Mouse (Mus musculus): ENCODE results near the gene Chsy1. TPM values are rescaled to one million over a fixed set of nuclear protein-coding genes. Genes with fewer than 3 reads are reported as not detected.

The Chsy1 gene
- polyA plus RNA-seq, 1 experiment = 17.2 TPM

GRCm38 (mm10) chr7:66199391-66199831 lies 90.1 kb downstream of the Chsy1 start:
- no peak for TF ChIP-seq E2F4 (IDR thresholded peaks at IDR 0.05; ENCODE audit: insufficient read depth)
- no peak for TF ChIP-seq SRF (IDR thresholded peaks at IDR 0.05; ENCODE audit: control insufficient read depth, insufficient read length, low read depth)
- TF ChIP-seq MYOD1 (IDR thresholded peaks at IDR 0.05; ENCODE audit: control insufficient read depth in 1 of 3, insufficient read length in 2 of 3, low read depth in 2 of 3) = peak in 2 of 3 experiments; percentile 78 to 85
- TF ChIP-seq MAX (IDR thresholded peaks at IDR 0.05; ENCODE audit: low read depth) = no peak
- TF ChIP-seq CEBPB (IDR thresholded peaks at IDR 0.05; ENCODE audit: insufficient read depth, poor library complexity, severe bottlenecking) = no peak
- TF ChIP-seq TCF12 (IDR thresholded peaks at IDR 0.05; ENCODE audit: insufficient read depth, poor library complexity, severe bottlenecking) = no peak
- TF ChIP-seq POLR2AphosphoS2 (IDR thresholded peaks at IDR 0.05; ENCODE audit: insufficient read length, low read depth) = peak; percentile 52
- TF ChIP-seq POLR2A (IDR thresholded peaks at IDR 0.05; ENCODE audit: insufficient read length, low read depth) = peak; percentile 70
- no peak for TF ChIP-seq REST (IDR thresholded peaks at IDR 0.05; ENCODE audit: insufficient read depth, insufficient read length)
- TF ChIP-seq TCF3 (IDR thresholded peaks at IDR 0.05; ENCODE audit: insufficient read length, low read depth) = no peak
- TF ChIP-seq USF1 (IDR thresholded peaks at IDR 0.05; ENCODE audit: low read depth) = no peak
- peak in 2 of 3 experiments; percentile 45 to 73 for TF ChIP-seq MYOG (IDR thresholded peaks at IDR 0.05; ENCODE audit: control insufficient read depth in 1 of 3, insufficient read depth in 1 of 3, insufficient read length in 2 of 3, low read depth in 2 of 3)
- no peaks in the 10 kb centered on the region for H3K79me2 ChIP-seq (ENCODE audit: control insufficient read depth, insufficient read depth)
- peak overlapping the region; percentile 76 for H3K4me2 ChIP-seq (ENCODE audit: low read depth)
- no peak overlapping the region for H3ac ChIP-seq (ENCODE audit: control insufficient read depth, insufficient read length)
- no peak overlapping the region for H3K4me3 ChIP-seq
- H3K36me3 ChIP-seq (ENCODE audit: control insufficient read depth, insufficient read depth) = no peaks in the 10 kb centered on the region
- no peaks in the 10 kb centered on the region for H3K27me3 ChIP-seq (ENCODE audit: control insufficient read depth, insufficient read depth, insufficient read length)

- Histone ChIP-seq H3ac (ENCODE audit: control insufficient read depth, insufficient read length) (no peak overlapping the region), H3K4me2 (ENCODE audit: low read depth) (no peak overlapping the region), H3K79me2 (ENCODE audit: control insufficient read depth, insufficient read depth) (no peaks in the 10 kb centered on the region), H3K27me3 (ENCODE audit: control insufficient read depth, insufficient read depth, insufficient read length) (no peaks in the 10 kb centered on the region), H3K4me3 (no peak overlapping the region), H3K36me3 (ENCODE audit: control insufficient read depth, insufficient read depth) (no peaks in the 10 kb centered on the region)
- TF ChIP-seq POLR2A (IDR thresholded peaks at IDR 0.05; ENCODE audit: insufficient read length, low read depth) (no peak), CEBPB (IDR thresholded peaks at IDR 0.05; ENCODE audit: insufficient read depth, poor library complexity, severe bottlenecking) (no peak), E2F4 (IDR thresholded peaks at IDR 0.05; ENCODE audit: insufficient read depth) (no peak), USF1 (IDR thresholded peaks at IDR 0.05; ENCODE audit: low read depth) (no peak), MAX (IDR thresholded peaks at IDR 0.05; ENCODE audit: low read depth) (no peak), REST (IDR thresholded peaks at IDR 0.05; ENCODE audit: insufficient read depth, insufficient read length) (no peak), TCF3 (IDR thresholded peaks at IDR 0.05; ENCODE audit: insufficient read length, low read depth) (no peak)
Measured at GRCm38 (mm10) chr7:66200383-66200782, 91.1 kb downstream of the Chsy1 start.

- no peaks in the 10 kb centered on the region for H3K36me3 ChIP-seq (ENCODE audit: control insufficient read depth, insufficient read depth)
- no peak overlapping the region for H3ac ChIP-seq (ENCODE audit: control insufficient read depth, insufficient read length)
- H3K4me3 ChIP-seq = no peak overlapping the region
- no peaks in the 10 kb centered on the region for H3K79me2 ChIP-seq (ENCODE audit: control insufficient read depth, insufficient read depth)
- no peaks in the 10 kb centered on the region for H3K27me3 ChIP-seq (ENCODE audit: control insufficient read depth, insufficient read depth, insufficient read length)
- TF ChIP-seq POLR2AphosphoS2 (IDR thresholded peaks at IDR 0.05; ENCODE audit: insufficient read length, low read depth) (no peak), SRF (IDR thresholded peaks at IDR 0.05; ENCODE audit: control insufficient read depth, insufficient read length, low read depth) (no peak), TCF12 (IDR thresholded peaks at IDR 0.05; ENCODE audit: insufficient read depth, poor library complexity, severe bottlenecking) (no peak)
- no peak overlapping the region for H3K4me2 ChIP-seq (ENCODE audit: low read depth)
Measured at GRCm38 (mm10) chr7:66200791-66201450, 91.6 kb downstream of the Chsy1 start.

- H3K4me2 ChIP-seq (ENCODE audit: low read depth) = no peak overlapping the region
- H3ac ChIP-seq (ENCODE audit: control insufficient read depth, insufficient read length) = no peak overlapping the region
- H3K4me3 ChIP-seq = no peak overlapping the region
- H3K79me2 ChIP-seq (ENCODE audit: control insufficient read depth, insufficient read depth) = no peaks in the 10 kb centered on the region
- no peak for TF ChIP-seq E2F4 (IDR thresholded peaks at IDR 0.05; ENCODE audit: insufficient read depth)
- H3K27me3 ChIP-seq (ENCODE audit: control insufficient read depth, insufficient read depth, insufficient read length) = no peaks in the 10 kb centered on the region
- no peaks in the 10 kb centered on the region for H3K36me3 ChIP-seq (ENCODE audit: control insufficient read depth, insufficient read depth)
Measured at GRCm38 (mm10) chr7:66201657-66202056, 92.3 kb downstream of the Chsy1 start.

- TF ChIP-seq REST (IDR thresholded peaks at IDR 0.05; ENCODE audit: insufficient read depth, insufficient read length) = no peak
- TF ChIP-seq CEBPB (IDR thresholded peaks at IDR 0.05; ENCODE audit: insufficient read depth, poor library complexity, severe bottlenecking) = no peak
- no peak for TF ChIP-seq POLR2AphosphoS2 (IDR thresholded peaks at IDR 0.05; ENCODE audit: insufficient read length, low read depth)
- TF ChIP-seq MYOG (IDR thresholded peaks at IDR 0.05; ENCODE audit: control insufficient read depth in 1 of 3, insufficient read depth in 1 of 3, insufficient read length in 2 of 3, low read depth in 2 of 3) = no peak
- TF ChIP-seq POLR2A (IDR thresholded peaks at IDR 0.05; ENCODE audit: insufficient read length, low read depth) = no peak
- no peak for TF ChIP-seq USF1 (IDR thresholded peaks at IDR 0.05; ENCODE audit: low read depth)
- no peak for TF ChIP-seq E2F4 (IDR thresholded peaks at IDR 0.05; ENCODE audit: insufficient read depth)
- Histone ChIP-seq H3K79me2 (ENCODE audit: control insufficient read depth, insufficient read depth) (no peaks in the 10 kb centered on the region), H3K4me3 (no peak overlapping the region), H3K4me2 (ENCODE audit: low read depth) (no peak overlapping the region), H3K36me3 (ENCODE audit: control insufficient read depth, insufficient read depth) (no peaks in the 10 kb centered on the region), H3K27me3 (ENCODE audit: control insufficient read depth, insufficient read depth, insufficient read length) (no peaks in the 10 kb centered on the region), H3ac (ENCODE audit: control insufficient read depth, insufficient read length) (no peak overlapping the region)
Measured at GRCm38 (mm10) chr7:66209920-66210319, 100.6 kb downstream of the Chsy1 start.

All from myocyte (in vitro differentiated cells).